Mouse (Mus musculus) stomach, postnatal 0 days (tissue): Measurements from ENCODE around the gene Gtf3c2.

Experiments
- CTCF ChIP-seq: IDR thresholded peaks from 2 replicates; pipeline ENCODE4 v1.5.1; 2016; ENCODE audit warnings: antibody characterized with exemption, low read depth, mild to moderate bottlenecking, moderate library complexity
- EP300 ChIP-seq: optimal IDR thresholded peaks from 2 replicates; pipeline ENCODE3; 2016; ENCODE audit warnings: antibody characterized with exemption

GRCm38 (mm10) chr5:31121111-31121510 lies 58.8 kb downstream of the Gtf3c2 start:
- no peak for TF ChIP-seq CTCF
- TF ChIP-seq EP300, result no peak
